Mouse (Mus musculus): Measurements from ENCODE around the gene Mta1.

Mta1 gene

DNA sequence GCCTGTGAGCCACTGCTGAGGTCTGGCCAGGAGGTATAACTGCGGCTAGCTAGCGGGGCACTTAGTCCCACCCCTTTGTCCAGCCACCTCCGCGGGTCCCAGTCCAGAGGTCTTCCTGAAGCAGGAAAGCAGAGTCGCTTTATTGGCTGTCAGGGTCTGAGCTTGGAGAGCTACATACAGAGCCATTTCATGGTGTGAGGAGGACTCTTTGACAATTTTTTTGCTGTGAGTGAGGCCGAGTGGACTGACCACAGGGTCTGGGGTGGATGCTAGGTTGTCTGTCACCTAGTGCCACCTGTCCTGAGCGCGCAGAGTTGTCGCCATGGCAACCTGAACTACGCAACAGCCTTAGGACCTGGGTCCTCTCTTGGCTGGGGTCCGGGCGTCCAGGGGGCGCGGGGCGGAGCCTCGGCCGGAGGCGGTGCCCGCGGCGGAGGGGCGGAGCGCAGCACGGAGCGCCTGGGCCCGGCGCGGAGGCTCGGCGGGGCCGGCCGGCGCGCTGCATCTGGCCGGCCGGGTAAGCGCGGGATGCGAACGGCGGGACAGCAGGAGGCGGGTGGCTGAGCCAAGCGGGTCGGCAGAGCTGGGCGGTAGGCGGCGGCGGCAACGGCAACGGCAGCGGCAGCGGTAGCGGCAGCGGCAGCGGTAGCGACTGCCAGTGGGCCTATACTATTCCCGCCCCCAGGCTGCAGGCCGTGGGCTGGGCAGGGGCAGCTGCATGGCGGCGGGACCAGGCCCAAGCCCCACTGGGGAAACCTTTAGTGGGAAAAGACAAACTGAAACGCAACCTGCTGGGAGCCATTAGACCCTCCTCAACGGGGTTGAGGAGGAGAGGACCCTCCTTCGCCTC, 87.6 kb downstream of the Mta1 start, which contains the start of gene Tmem121:
Tmem121 (plus strand) TSS at position 489 of the 850 bp plus-strand sequence.
- no peak for DNase-seq (ENCODE audit: low read depth, low spot score)

DNA sequence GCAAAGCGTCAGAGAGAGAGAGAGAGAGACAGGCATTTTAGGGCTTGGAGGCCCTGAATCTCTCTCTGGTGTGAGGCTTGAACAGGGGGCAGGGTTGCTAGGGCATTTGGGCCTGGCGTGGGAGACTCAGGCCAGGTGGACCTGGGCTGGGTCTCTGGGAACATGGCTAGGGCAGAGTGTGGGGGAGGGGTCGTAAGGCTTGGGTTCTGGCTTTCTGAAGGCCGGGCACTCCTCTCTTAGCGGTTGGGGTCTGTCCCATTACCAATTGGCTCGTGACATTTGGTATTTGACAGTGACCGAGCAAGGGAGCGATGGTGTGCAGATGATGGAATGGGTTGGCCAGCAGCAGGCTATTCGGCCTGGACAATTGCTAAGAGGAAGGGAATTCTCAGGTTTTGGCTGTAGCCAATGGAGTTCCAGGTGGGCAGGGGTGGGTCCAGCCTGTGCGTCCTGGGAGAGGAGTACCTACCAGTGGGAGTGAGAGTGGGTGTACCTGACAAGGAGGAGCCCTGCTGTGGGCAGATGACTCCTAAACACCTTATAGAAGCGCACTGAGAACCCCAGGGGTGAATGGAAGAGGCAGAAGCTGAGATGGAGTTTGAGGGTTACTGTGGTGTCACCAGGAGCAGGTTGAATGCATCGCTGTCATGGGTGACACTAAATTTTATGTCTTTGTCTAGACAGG, 88.4 kb downstream of the Mta1 start:
- no peak for DNase-seq (ENCODE audit: low read depth, low spot score)

All from c-Kit-negative CD71-positive TER-119-positive erythroid progenitor cells, embryonic 14.5 days (primary cell).